Mouse (Mus musculus) megakaryocyte progenitor cell, adult 5-6 weeks (primary cell): ENCODE measurements around the gene Manf. TPM values are rescaled to one million over a fixed set of nuclear protein-coding genes. Genes with fewer than 3 reads are reported as not detected.

Experiments
- ATAC-seq: replicated peaks from 2 replicates; pipeline ENCODE4 v1.8.0; 2016; ENCODE audit warnings: mild to moderate bottlenecking, moderate TSS enrichment, inconsistent platforms; ENCODE audit not compliant: poor library complexity
- total RNA-seq, 2 experiments: library from RNA; stranded (forward) in 1 of 2; stranded (reverse) in 1 of 2; fragments of 157-497, 149-512 nt in 1 of 2; fragments of 200-1000 nt in 1 of 2; gene quantifications; 2 replicates each; pipeline versions ENCODE4 v1.2.3 to v1.2.4; 2015 to 2017

Gene Manf
- total RNA-seq, 2 experiments from 2014 or later = 405 to 619 TPM

DNA sequence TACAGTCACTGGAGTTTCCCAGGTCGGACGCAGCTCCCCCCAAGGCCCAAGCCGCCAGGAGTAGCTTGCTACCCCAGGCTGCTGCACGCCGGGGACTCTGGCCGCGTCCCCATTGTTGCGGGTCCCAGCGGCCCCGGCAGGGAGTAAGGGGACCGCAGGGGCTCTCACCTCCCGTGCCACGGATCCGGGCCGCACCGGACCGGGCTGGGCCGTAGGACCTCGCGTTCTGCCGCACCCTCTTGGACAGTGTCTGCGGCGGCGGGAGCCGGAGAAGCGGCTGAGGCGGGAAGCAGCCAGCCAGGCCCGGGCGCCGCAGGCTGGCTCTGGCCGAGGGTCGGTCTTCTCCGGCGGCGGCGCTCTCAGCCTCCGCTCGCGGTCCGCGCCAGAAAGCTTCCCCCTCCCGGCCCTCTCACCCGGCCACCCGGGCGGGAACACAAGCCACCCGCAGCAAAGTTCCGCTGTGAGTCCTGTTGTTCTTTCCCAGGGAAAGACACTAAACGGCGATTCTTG is 102.9 kb downstream of the Manf start, which contains the start of gene Rad54l2:
Gene Rad54l2 (minus strand): TSS at position 383 of the 510 bp plus-strand sequence.
- peak; percentile 95 for ATAC-seq

Other genes starting within 250 kb of the Manf start
- not detected in 2 replicates for gene Grm2, start 235.9 kb downstream of the Manf start, total RNA-seq (2015)
- gene Grm2, start 235.9 kb downstream of the Manf start, total RNA-seq (2017) = not detected in 2 replicates
- gene Tex264, start 206.1 kb downstream of the Manf start, total RNA-seq (2015) = 12.1 and 14.8 TPM in 2 replicates
- gene Tex264, start 206.1 kb downstream of the Manf start, total RNA-seq (2017) = 19.6 and 21.9 TPM in 2 replicates
- 11.4 and 12.8 TPM in 2 replicates for gene Rad54l2, start 102.8 kb downstream of the Manf start, total RNA-seq (2015)
- gene Rad54l2, start 102.8 kb downstream of the Manf start, total RNA-seq (2017) = 11.0 and 19.8 TPM in 2 replicates
- 67.7 and 74.1 TPM in 2 replicates for gene Dcaf1, start 70.1 kb downstream of the Manf start, total RNA-seq (2015)
- 38.1 and 50.1 TPM in 2 replicates for gene Dcaf1, start 70.1 kb downstream of the Manf start, total RNA-seq (2017)
- gene Rbm15b, start 4.6 kb downstream of the Manf start, total RNA-seq (2015) = 20.3 and 22.6 TPM in 2 replicates
- gene Rbm15b, start 4.6 kb downstream of the Manf start, total RNA-seq (2017) = 23.7 and 26.1 TPM in 2 replicates